Mouse (Mus musculus): ENCODE data around the gene Ccdc7a. TPM values are rescaled to one million over a fixed set of nuclear protein-coding genes. Genes with fewer than 3 reads are reported as not detected.
"Not testable (repeated sequence)": the region's sequence is repeated elsewhere in the genome, so short reads cannot be mapped to it uniquely, and the experiment has no call there.

Ccdc7a gene
- total RNA-seq (2012; rRNA removed) = not detected in 2 replicates
- not detected in 2 replicates for total RNA-seq (2014; rRNA removed)
- not detected in 2 replicates for polyA plus RNA-seq (2012; ENCODE audit: insufficient read length, low read depth)

DNA sequence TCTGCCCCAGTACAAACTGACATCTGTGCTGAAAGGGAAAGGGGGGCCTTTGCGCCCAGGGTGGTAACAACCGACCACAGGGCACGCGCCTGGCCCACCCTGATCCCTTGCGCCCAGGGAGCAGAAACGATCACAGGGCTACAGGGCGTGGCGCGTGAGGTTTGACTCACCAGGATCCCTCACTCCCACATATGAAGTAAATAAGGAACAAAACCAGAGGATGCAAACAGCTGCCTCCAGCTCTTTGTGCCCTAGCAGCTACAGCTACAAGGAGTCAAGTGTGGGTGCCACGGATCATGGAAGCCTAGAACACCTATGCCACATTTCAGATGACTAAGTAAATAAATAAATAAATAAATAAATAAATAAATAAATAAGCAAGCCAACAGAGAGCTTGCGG, at the start of gene Ccdc7a:
Gene Ccdc7a (minus strand): TSS at position 101 of the 400 bp plus-strand sequence.
- H3K4me1 ChIP-seq (ENCODE audit: control insufficient read depth in 1 of 2, insufficient read depth in 2 of 2); in situ Hi-C loops (cut with MboI; ENCODE audit: low pct_ligation_motif_present, low pct_unique_long_range_greater_than_20kb, low sequenced_read_pairs); H3K27ac ChIP-seq (ENCODE audit: insufficient read depth, low read depth); H3K4me2 ChIP-seq (ENCODE audit: insufficient read depth, low read depth, poor library complexity, severe bottlenecking); dilution Hi-C loops (cut with MboI; ENCODE audit: extremely low pct_ligation_motif_present, extremely low pct_unique_long_range_greater_than_20kb, low sequenced_read_pairs); H3K4me3 ChIP-seq (replicated peaks in 1 of 3; ENCODE audit: low read depth in 2 of 3, low read length in 2 of 3, poor library complexity in 1 of 3); H3K36me3 ChIP-seq (replicated peaks in 1 of 2; ENCODE audit: control insufficient read depth in 1 of 2, insufficient read depth in 1 of 2, low read length in 1 of 2); DNase-seq (ENCODE audit: extremely low read depth); H3K9ac ChIP-seq (ENCODE audit: insufficient read depth, low read depth); H3K79me2 ChIP-seq (replicated peaks; ENCODE audit: control insufficient read depth, extremely low read depth, insufficient read depth, poor library complexity, severe bottlenecking); H3K27me3 ChIP-seq (replicated peaks); H3K9me3 ChIP-seq (replicated peaks; ENCODE audit: low read length): not testable (repeated sequence)

DNA sequence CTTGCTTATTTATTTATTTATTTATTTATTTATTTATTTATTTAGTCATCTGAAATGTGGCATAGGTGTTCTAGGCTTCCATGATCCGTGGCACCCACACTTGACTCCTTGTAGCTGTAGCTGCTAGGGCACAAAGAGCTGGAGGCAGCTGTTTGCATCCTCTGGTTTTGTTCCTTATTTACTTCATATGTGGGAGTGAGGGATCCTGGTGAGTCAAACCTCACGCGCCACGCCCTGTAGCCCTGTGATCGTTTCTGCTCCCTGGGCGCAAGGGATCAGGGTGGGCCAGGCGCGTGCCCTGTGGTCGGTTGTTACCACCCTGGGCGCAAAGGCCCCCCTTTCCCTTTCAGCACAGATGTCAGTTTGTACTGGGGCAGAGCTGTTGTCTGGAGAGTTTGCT, 1.5 kb upstream of the Ccdc7a start, which contains the start of gene Ccdc7b:
Gene Ccdc7b (plus strand): TSS at position 301 of the 400 bp plus-strand sequence.
- H3K4me3 ChIP-seq (replicated peaks in 1 of 3; ENCODE audit: low read depth in 2 of 3, low read length in 2 of 3, poor library complexity in 1 of 3); H3K27ac ChIP-seq (ENCODE audit: insufficient read depth, low read depth); H3K9ac ChIP-seq (ENCODE audit: insufficient read depth, low read depth); H3K36me3 ChIP-seq (replicated peaks in 1 of 2; ENCODE audit: control insufficient read depth in 1 of 2, insufficient read depth in 1 of 2, low read length in 1 of 2); H3K4me2 ChIP-seq (ENCODE audit: insufficient read depth, low read depth, poor library complexity, severe bottlenecking); H3K9me3 ChIP-seq (replicated peaks; ENCODE audit: low read length); dilution Hi-C loops (cut with MboI; ENCODE audit: extremely low pct_ligation_motif_present, extremely low pct_unique_long_range_greater_than_20kb, low sequenced_read_pairs); H3K4me1 ChIP-seq (ENCODE audit: control insufficient read depth in 1 of 2, insufficient read depth in 2 of 2); H3K79me2 ChIP-seq (replicated peaks; ENCODE audit: control insufficient read depth, extremely low read depth, insufficient read depth, poor library complexity, severe bottlenecking); DNase-seq (ENCODE audit: extremely low read depth); H3K27me3 ChIP-seq (replicated peaks); in situ Hi-C loops (cut with MboI; ENCODE audit: low pct_ligation_motif_present, low pct_unique_long_range_greater_than_20kb, low sequenced_read_pairs): not testable (repeated sequence)

DNA sequence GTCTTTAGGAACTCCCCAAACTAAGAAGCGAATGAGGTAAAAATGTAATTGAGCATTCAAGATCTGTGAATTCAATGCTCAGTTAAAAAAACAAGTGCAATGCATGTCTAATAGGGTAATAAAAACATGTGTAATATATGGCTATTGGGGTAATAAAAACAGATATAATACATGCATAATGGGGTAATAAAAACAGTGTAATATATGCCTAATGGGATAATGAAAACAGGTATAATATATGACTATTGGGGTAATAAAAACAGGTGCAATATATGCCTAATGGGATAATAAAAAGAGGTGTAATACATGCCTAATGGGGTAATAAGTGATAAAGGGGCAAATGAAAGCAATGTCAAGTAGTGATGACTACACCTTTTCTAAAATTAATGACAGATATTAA, 73.9 kb downstream of the Ccdc7a start:
- Histone ChIP-seq H3K4me1 (ENCODE audit: control insufficient read depth in 1 of 2, insufficient read depth in 2 of 2) (peaks cover 0 to 10% of the 10 kb centered on the region in 2 experiments; a peak in 3 of 4 replicates), H3K9ac (ENCODE audit: insufficient read depth, low read depth) (no peak overlapping the region), H3K27me3 (replicated peaks) (no peaks in the 10 kb centered on the region), H3K27ac (ENCODE audit: insufficient read depth, low read depth) (no peak overlapping the region), H3K4me2 (ENCODE audit: insufficient read depth, low read depth, poor library complexity, severe bottlenecking) (no peak overlapping the region), H3K79me2 (replicated peaks; ENCODE audit: control insufficient read depth, extremely low read depth, insufficient read depth, poor library complexity, severe bottlenecking) (no peaks in the 10 kb centered on the region), H3K9me3 (replicated peaks; ENCODE audit: low read length) (no peaks in the 10 kb centered on the region), H3K36me3 (replicated peaks in 1 of 2; ENCODE audit: control insufficient read depth in 1 of 2, insufficient read depth in 1 of 2, low read length in 1 of 2) (no peaks in the 10 kb centered on the region), H3K4me3 (replicated peaks in 1 of 3; ENCODE audit: low read depth in 2 of 3, low read length in 2 of 3, poor library complexity in 1 of 3) (no peak overlapping the region)
- in situ Hi-C loops (cut with MboI; ENCODE audit: low pct_ligation_motif_present, low pct_unique_long_range_greater_than_20kb, low sequenced_read_pairs) (no loop called here), dilution Hi-C loops (cut with MboI; ENCODE audit: extremely low pct_ligation_motif_present, extremely low pct_unique_long_range_greater_than_20kb, low sequenced_read_pairs) (no loop called here)
- no peak for DNase-seq (ENCODE audit: extremely low read depth)
- no peak for TF ChIP-seq E2F4 (IDR thresholded peaks at IDR 0.05; ENCODE audit: insufficient replicate concordance, low read depth, low read length)
- no peak for TF ChIP-seq MAFK (IDR thresholded peaks at IDR 0.05; ENCODE audit: insufficient replicate concordance, low read length)
- TF ChIP-seq CTCF (conservative IDR thresholded peaks at IDR 0.05 in 1 of 2, IDR thresholded peaks at IDR 0.05 in 1 of 2; ENCODE audit: low read depth in 2 of 2, low read length in 2 of 2) = no peak
- TF ChIP-seq ZNF384 (IDR thresholded peaks at IDR 0.05; ENCODE audit: low read depth, low read length) = no peak
- no peak for TF ChIP-seq RAD21 (IDR thresholded peaks at IDR 0.05; ENCODE audit: low read depth, low read length)

DNA sequence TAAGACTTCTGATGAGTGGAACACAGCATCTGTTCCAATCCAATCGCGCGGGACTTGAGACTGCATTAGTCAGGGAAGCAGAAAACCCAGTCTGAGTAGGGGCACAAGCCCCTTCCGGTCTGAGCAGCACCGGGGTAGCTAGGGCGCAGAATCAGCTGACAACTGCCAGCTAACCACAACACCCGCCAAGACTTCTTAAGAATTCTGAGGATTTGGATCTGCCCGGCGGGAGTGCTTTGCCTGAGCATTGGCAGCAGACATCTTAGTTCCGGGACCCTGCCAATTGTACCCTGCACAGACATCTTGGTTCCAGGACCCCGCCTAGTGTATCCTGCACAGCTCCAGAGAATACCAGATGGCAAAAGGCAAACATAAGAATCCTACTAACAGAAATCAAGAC, 116.4 kb downstream of the Ccdc7a start:
- dilution Hi-C loops (cut with MboI; ENCODE audit: extremely low pct_ligation_motif_present, extremely low pct_unique_long_range_greater_than_20kb, low sequenced_read_pairs); H3K9me3 ChIP-seq (replicated peaks; ENCODE audit: low read length); H3K4me1 ChIP-seq (ENCODE audit: control insufficient read depth in 1 of 2, insufficient read depth in 2 of 2); H3K79me2 ChIP-seq (replicated peaks; ENCODE audit: control insufficient read depth, extremely low read depth, insufficient read depth, poor library complexity, severe bottlenecking); in situ Hi-C loops (cut with MboI; ENCODE audit: low pct_ligation_motif_present, low pct_unique_long_range_greater_than_20kb, low sequenced_read_pairs); DNase-seq (ENCODE audit: extremely low read depth); H3K27ac ChIP-seq (ENCODE audit: insufficient read depth, low read depth); H3K27me3 ChIP-seq (replicated peaks); H3K4me3 ChIP-seq (replicated peaks in 1 of 3; ENCODE audit: low read depth in 2 of 3, low read length in 2 of 3, poor library complexity in 1 of 3); H3K36me3 ChIP-seq (replicated peaks in 1 of 2; ENCODE audit: control insufficient read depth in 1 of 2, insufficient read depth in 1 of 2, low read length in 1 of 2); H3K9ac ChIP-seq (ENCODE audit: insufficient read depth, low read depth); H3K4me2 ChIP-seq (ENCODE audit: insufficient read depth, low read depth, poor library complexity, severe bottlenecking): not testable (repeated sequence)

Data from CH12.LX (cell line).